Mouse (Mus musculus) embryonic facial prominence, embryonic 13.5 days (tissue): ENCODE results near the gene Gm37240. TPM values are rescaled to one million over a fixed set of nuclear protein-coding genes. Genes with fewer than 3 reads are reported as not detected.

ENCODE experiments used
- ATAC-seq: fragments of 200-750 bp; cut with Nextera tagmentation; 2 replicates; pipeline ENCODE4 v1.8.0; 2017; ENCODE audit warnings: low read depth; ENCODE audit not compliant: insufficient number of reproducible peaks, insufficient read depth, low FRiP score, low TSS enrichment
- H3K27ac ChIP-seq: fragments of 300-500 bp; sonication (generic); 2 replicates; pipeline ENCODE4 v1.5.1; 2015; ENCODE audit warnings: moderate library complexity, mild to moderate bottlenecking, inconsistent platforms
- H3K27me3 ChIP-seq: fragments of 300-500 bp; sonication (generic); 2 replicates; pipeline ENCODE4 v1.6.1; 2015; ENCODE audit warnings: mild to moderate bottlenecking, inconsistent platforms
- H3K36me3 ChIP-seq: fragments of 300-500 bp; sonication (generic); 2 replicates; pipeline ENCODE4 v1.6.1; 2015; ENCODE audit warnings: mild to moderate bottlenecking, inconsistent platforms
- H3K4me1 ChIP-seq: fragments of 300-500 bp; sonication (generic); 2 replicates; pipeline ENCODE4 v1.6.1; 2015; ENCODE audit warnings: inconsistent platforms
- H3K4me2 ChIP-seq: fragments of 300-500 bp; sonication (generic); 2 replicates; pipeline ENCODE4 v1.6.1; 2015; ENCODE audit warnings: moderate library complexity, mild to moderate bottlenecking, inconsistent platforms
- H3K4me3 ChIP-seq: fragments of 300-500 bp; sonication (generic); 2 replicates; pipeline ENCODE4 v1.5.1; 2015; ENCODE audit warnings: mild to moderate bottlenecking, inconsistent platforms
- H3K9ac ChIP-seq: fragments of 300-500 bp; sonication (generic); 2 replicates; pipeline ENCODE4 v1.6.1; 2015; ENCODE audit warnings: mild to moderate bottlenecking, inconsistent platforms
- H3K9me3 ChIP-seq: fragments of 300-500 bp; sonication (generic); 2 replicates; pipeline ENCODE4 v1.6.1; 2016; ENCODE audit warnings: inconsistent platforms
- WGBS: fragments of 180-500 bp; shearing (Covaris S2); methylation state at CpG from one replicate; pipeline ENCODE4 v1.1.7; 2015; ENCODE audit warnings: mixed read lengths; 5-methylcytosine and 5-hydroxymethylcytosine counted together
- polyA plus RNA-seq: library from polyadenylated mRNA; unstranded; fragments of >200 nt; fragmentation: Nextera tagmentation; extraction: Ambion mirVana; gene quantifications from 2 replicates; pipeline ENCODE4 v1.2.1, GENCODE M21; 2015

The Gm37240 gene
- polyA plus RNA-seq, 1 experiment from 2014 or later, result 6.3 TPM

GRCm38 (mm10) chr3:84737137-84737536 lies 1150.2 kb downstream of the Gm37240 start:
- Histone ChIP-seq H3K4me2 (no peak overlapping the region), H3K27me3 (peaks cover 10% of the 10 kb centered on the region), H3K36me3 (no peaks in the 10 kb centered on the region), H3K9ac (no peak overlapping the region), H3K9me3 (no peaks in the 10 kb centered on the region), H3K27ac (no peak overlapping the region), H3K4me3 (no peak overlapping the region), H3K4me1 (peaks cover 24% of the 10 kb centered on the region)
- no peak for ATAC-seq
- 73% methylated on average over 3 of the region's 3 CpGs for WGBS

- Histone ChIP-seq H3K27me3 (peaks cover 14% of the 10 kb centered on the region), H3K4me1 (peaks cover 33% of the 10 kb centered on the region), H3K9me3 (no peaks in the 10 kb centered on the region), H3K27ac (no peak overlapping the region), H3K36me3 (no peaks in the 10 kb centered on the region), H3K4me2 (no peak overlapping the region), H3K9ac (no peak overlapping the region), H3K4me3 (no peak overlapping the region)
- no peak for ATAC-seq
- 54% methylated on average over 10 of the region's 10 CpGs for WGBS
Observed at GRCm38 (mm10) chr3:84735716-84736115, 1151.6 kb downstream of the Gm37240 start.

- 11% methylated on average over 6 of the region's 6 CpGs for WGBS
- Histone ChIP-seq H3K9me3 (no peaks in the 10 kb centered on the region), H3K4me1 (peaks cover 27% of the 10 kb centered on the region), H3K4me2 (peak overlapping the region; percentile 64), H3K4me3 (peak overlapping the region; percentile 36; the same call in 1 of the 2 replicates), H3K36me3 (no peaks in the 10 kb centered on the region), H3K27ac (no peak overlapping the region), H3K9ac (peak overlapping the region; percentile 49; the same call in 1 of the 2 replicates), H3K27me3 (peaks cover 24% of the 10 kb centered on the region)
- ATAC-seq, result no peak
Observed at GRCm38 (mm10) chr3:84732516-84732915, 1154.8 kb downstream of the Gm37240 start.

- Histone ChIP-seq H3K4me3 (peak overlapping the region; percentile 36), H3K4me2 (peak overlapping the region; percentile 64), H3K9me3 (no peaks in the 10 kb centered on the region), H3K27me3 (peaks cover 24% of the 10 kb centered on the region), H3K27ac (no peak overlapping the region), H3K9ac (peak overlapping the region; percentile 49; the same call in 1 of the 2 replicates), H3K4me1 (peaks cover 27% of the 10 kb centered on the region), H3K36me3 (no peaks in the 10 kb centered on the region)
- ATAC-seq, result no peak
- WGBS, result 3% methylated on average over 20 of the region's 20 CpGs
Observed at GRCm38 (mm10) chr3:84732016-84732502, 1155.3 kb downstream of the Gm37240 start.

GRCm38 (mm10) chr3:84731403-84732015 lies 1155.8 kb downstream of the Gm37240 start:
- Histone ChIP-seq H3K4me3 (peak overlapping the region; percentile 36), H3K27me3 (peaks cover 24% of the 10 kb centered on the region), H3K4me1 (peaks cover 27% of the 10 kb centered on the region), H3K9me3 (no peaks in the 10 kb centered on the region), H3K9ac (no peak overlapping the region), H3K36me3 (no peaks in the 10 kb centered on the region), H3K27ac (no peak overlapping the region), H3K4me2 (peak overlapping the region; percentile 64)
- WGBS, result 11% methylated on average over 9 of the region's 9 CpGs
- no peak for ATAC-seq

GRCm38 (mm10) chr3:84731003-84731402 lies 1156.3 kb downstream of the Gm37240 start:
- H3K27ac ChIP-seq, result no peak overlapping the region
- no peak overlapping the region for H3K9ac ChIP-seq
- peaks cover 27% of the 10 kb centered on the region for H3K4me1 ChIP-seq
- WGBS, result 39% methylated on average over 5 of the region's 5 CpGs
- no peaks in the 10 kb centered on the region for H3K36me3 ChIP-seq
- H3K4me2 ChIP-seq, result peak overlapping the region; percentile 64
- H3K4me3 ChIP-seq, result no peak overlapping the region
- peaks cover 24% of the 10 kb centered on the region for H3K27me3 ChIP-seq
- ATAC-seq, result no peak
- H3K9me3 ChIP-seq, result no peaks in the 10 kb centered on the region

- H3K36me3 ChIP-seq, result no peaks in the 10 kb centered on the region
Observed at GRCm38 (mm10) chr3:84729806-84730205, 1157.5 kb downstream of the Gm37240 start.

GRCm38 (mm10) chr3:84723996-84724395 lies 1163.3 kb downstream of the Gm37240 start:
- H3K4me3 ChIP-seq, result no peak overlapping the region
- no peak overlapping the region for H3K27ac ChIP-seq
- no peak overlapping the region for H3K9ac ChIP-seq
- no peaks in the 10 kb centered on the region for H3K4me1 ChIP-seq
- no peak for ATAC-seq
- H3K9me3 ChIP-seq, result no peaks in the 10 kb centered on the region
- H3K27me3 ChIP-seq, result no peaks in the 10 kb centered on the region; the same call in 1 of the 2 replicates
- no peak overlapping the region for H3K4me2 ChIP-seq
- WGBS, result 74% methylated on average over 5 of the region's 5 CpGs
- H3K36me3 ChIP-seq, result no peaks in the 10 kb centered on the region

More at GRCm38 (mm10) chr3:84729806-84730205, 1157.5 kb downstream of the Gm37240 start:
- no peak for ATAC-seq
- H3K4me2 ChIP-seq, result no peak overlapping the region
- no peak overlapping the region for H3K9ac ChIP-seq
- 78% methylated on average over 6 of the region's 6 CpGs for WGBS
- H3K4me3 ChIP-seq, result no peak overlapping the region
- peaks cover 23% of the 10 kb centered on the region for H3K4me1 ChIP-seq
- H3K27ac ChIP-seq, result no peak overlapping the region
- H3K9me3 ChIP-seq, result no peaks in the 10 kb centered on the region
- peaks cover 24% of the 10 kb centered on the region for H3K27me3 ChIP-seq

GRCm38 (mm10) chr3:84722680-84723079 lies 1164.6 kb downstream of the Gm37240 start:
- H3K4me3 ChIP-seq, result no peak overlapping the region
- H3K27me3 ChIP-seq, result no peaks in the 10 kb centered on the region; the same call in 1 of the 2 replicates
- H3K9ac ChIP-seq, result no peak overlapping the region
- no peak overlapping the region for H3K4me2 ChIP-seq
- 88% methylated on average over 4 of the region's 4 CpGs for WGBS
- no peak for ATAC-seq
- H3K36me3 ChIP-seq, result no peaks in the 10 kb centered on the region
- no peaks in the 10 kb centered on the region for H3K4me1 ChIP-seq
- H3K27ac ChIP-seq, result no peak overlapping the region
- H3K9me3 ChIP-seq, result no peaks in the 10 kb centered on the region

- H3K4me3 ChIP-seq, result no peak overlapping the region
- ATAC-seq, result no peak
- whole genome bisulfite sequencing, result 94% methylated on average over 15 of the region's 15 CpGs
- H3K4me1 ChIP-seq, result no peaks in the 10 kb centered on the region
- no peak overlapping the region for H3K27ac ChIP-seq
- H3K36me3 ChIP-seq, result no peaks in the 10 kb centered on the region
- no peak overlapping the region for H3K4me2 ChIP-seq
- peaks cover 3% of the 10 kb centered on the region for H3K9me3 ChIP-seq
- no peak overlapping the region for H3K9ac ChIP-seq
- H3K27me3 ChIP-seq, result no peaks in the 10 kb centered on the region; the same call in 1 of the 2 replicates
Observed at GRCm38 (mm10) chr3:84715073-84715768, 1172.1 kb downstream of the Gm37240 start.

- no peak for ATAC-seq
- 70% methylated on average over 2 of the region's 2 CpGs for WGBS
- H3K9ac ChIP-seq, result no peak overlapping the region
- no peaks in the 10 kb centered on the region for H3K4me1 ChIP-seq
- H3K36me3 ChIP-seq, result no peaks in the 10 kb centered on the region
- H3K9me3 ChIP-seq, result peaks cover 3% of the 10 kb centered on the region
- no peak overlapping the region for H3K4me2 ChIP-seq
- H3K4me3 ChIP-seq, result no peak overlapping the region
- H3K27ac ChIP-seq, result no peak overlapping the region
- H3K27me3 ChIP-seq, result no peaks in the 10 kb centered on the region; the same call in 1 of the 2 replicates
Observed at GRCm38 (mm10) chr3:84712941-84713340, 1174.4 kb downstream of the Gm37240 start.

- Histone ChIP-seq H3K27me3 (no peaks in the 10 kb centered on the region; the same call in 1 of the 2 replicates), H3K9me3 (peaks cover 3% of the 10 kb centered on the region), H3K4me1 (no peaks in the 10 kb centered on the region), H3K27ac (no peak overlapping the region), H3K4me3 (no peak overlapping the region), H3K4me2 (no peak overlapping the region), H3K9ac (no peak overlapping the region), H3K36me3 (no peaks in the 10 kb centered on the region)
- WGBS, result 84% methylated on average over 4 of the region's 4 CpGs
- ATAC-seq, result no peak
Observed at GRCm38 (mm10) chr3:84710723-84711122, 1176.6 kb downstream of the Gm37240 start.
